Comparison of ENCODE assay signal across 16 mouse cellular contexts in the genomic region with DNA sequence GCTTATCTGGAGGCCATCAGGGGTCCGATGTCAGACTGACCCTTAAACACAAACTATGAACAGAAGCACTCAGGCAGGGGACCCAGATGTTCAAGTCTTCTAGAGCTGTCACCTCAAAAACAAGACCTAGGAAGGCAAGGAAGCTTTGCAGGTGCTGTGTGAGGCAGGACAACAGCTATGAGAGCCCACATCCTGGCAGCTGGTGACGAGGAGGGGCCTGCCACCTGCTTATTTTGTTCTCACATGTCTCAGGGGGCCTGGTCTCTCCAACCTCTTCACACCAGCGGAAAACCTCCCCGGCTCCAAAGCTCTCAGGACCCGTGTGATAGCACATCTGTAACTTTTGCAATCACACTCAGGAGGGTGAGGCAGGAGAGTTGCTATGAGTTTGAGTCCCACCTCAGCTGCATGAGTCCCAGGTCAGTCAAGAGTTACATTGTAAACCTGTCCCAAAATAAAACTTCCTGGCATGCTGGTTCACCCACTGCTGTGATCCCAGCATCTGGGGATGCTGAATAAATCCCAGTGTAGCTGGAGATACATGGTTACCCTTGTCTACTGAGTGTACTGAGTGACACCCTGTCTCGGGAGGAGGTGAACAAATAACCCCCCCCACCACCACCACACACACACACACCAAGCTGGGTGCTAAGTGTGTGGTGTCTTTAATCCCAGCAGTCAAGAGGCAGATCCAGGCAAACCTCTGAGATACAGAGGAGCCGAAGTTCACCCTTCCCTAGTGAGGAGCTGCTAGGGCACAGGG. TPM values are rescaled to one million over a fixed set of nuclear protein-coding genes. Genes with fewer than 3 reads are reported as not detected.
A peak's percentile ranks its signal among the peaks of the same experiment; 100 is the strongest.
DNase-seq lines count a peak whose midpoint lies in the region; ATAC-seq and TF ChIP-seq lines count a peak whose summit lies in the region.
"Had no signal": no experiment of that assay in that cellular context is flagged by ENCODE, and none has a peak within 500 bp of the region (broad histone marks: within the 10 kb centered on the region; RNA-seq: fewer than 3 reads in every experiment).

No protein-coding gene starts in this region.

- peak; percentile 50 for ATAC-seq in inflammation-experienced regulatory T-cells, adult 6 months
- ATAC-seq in granulocyte monocyte progenitor cell, adult 5-6 weeks (replicated peaks; ENCODE audit: poor library complexity, severe bottlenecking), result no peak
- ATAC-seq: forebrain, embryonic 15.5 days had no signal

- DNase-seq in gastrocnemius, adult 2 months, result peak; percentile 23
- DNase-seq in gastrocnemius, postnatal 14 days, result no peak
- DNase-seq in A20 (ENCODE audit: low read depth, low spot score), result peak; percentile 93
- peak; percentile 59 to 74 for DNase-seq in spleen, postnatal 4 days (ENCODE audit: low spot score in 2 of 2)
- no peak for DNase-seq in kidney, adult 8-10 months
- DNase-seq in embryo, embryonic 10.5 days (ENCODE audit: low spot score), result no peak
- DNase-seq: adrenal gland, postnatal 25 days; cerebellum, adult 18-20 months; heart, adult 18-20 months; kidney, postnatal 10 days had no signal

- TF ChIP-seq CTCF in gastrocnemius, adult 2 months (IDR thresholded peaks at IDR 0.05), result no peak

- H3K4me3 ChIP-seq in gastrocnemius, adult 2 months, result no peak overlapping the region
- H3K4me3 ChIP-seq: embryonic facial prominence, embryonic 13.5 days; forebrain, embryonic 15.5 days; liver, embryonic 15.5 days; midbrain, embryonic 10.5 days had no signal

- no peak overlapping the region for H3K27ac ChIP-seq in gastrocnemius, adult 2 months
- H3K27ac ChIP-seq: embryonic facial prominence, embryonic 13.5 days; forebrain, embryonic 15.5 days; midbrain, embryonic 10.5 days had no signal

- intact Hi-C loops in gastrocnemius, adult 2 months (cut with DNase I), result no loop called here
- intact Hi-C loops in gastrocnemius, postnatal 14 days (cut with DNase I; ENCODE audit: low total_unique reads), result no loop called here

RNA-seq across cellular contexts. Expression of a gene that starts 4.6 kb away (rescaled TPM):
- under 1 TPM; 0.31 to 0.47 TPM for total RNA-seq in gastrocnemius, adult 2 months (2021)
- under 1 TPM; 0.64 to 0.75 TPM for total RNA-seq in gastrocnemius, postnatal 14 days (2021)
- polyA plus RNA-seq in inflammation-experienced regulatory T-cells, adult 6 months (2017; shearing (Covaris generic)), result 10 to 100 TPM; 43.8 to 60.5 (median 53.2) TPM
- total RNA-seq in granulocyte monocyte progenitor cell, adult 5-6 weeks (2014; fragmentation: Nextera tagmentation), result 11.0 and 15.7 TPM in 2 replicates
- total RNA-seq in granulocyte monocyte progenitor cell, adult 5-6 weeks (2017), result 2.9 and 6.1 TPM in 2 replicates

RNA-seq across cellular contexts. Expression of a gene that starts 14.3 kb away (rescaled TPM):
- total RNA-seq in gastrocnemius, adult 2 months (2021), result 1 to 10 TPM; 3.0 to 3.1 TPM
- total RNA-seq in gastrocnemius, postnatal 14 days (2021), result 1 to 10 TPM; 6.2 to 8.0 TPM
- polyA plus RNA-seq in inflammation-experienced regulatory T-cells, adult 6 months (2017; shearing (Covaris generic)), result 1 to 10 TPM; 1.1 to 8.5 (median 2.2) TPM
- 3.1 and 3.2 TPM in 2 replicates for total RNA-seq in granulocyte monocyte progenitor cell, adult 5-6 weeks (2014; fragmentation: Nextera tagmentation)
- total RNA-seq in granulocyte monocyte progenitor cell, adult 5-6 weeks (2017), result 1.6 and 3.9 TPM in 2 replicates

RNA-seq across cellular contexts. Expression of a gene that starts 22.3 kb away (rescaled TPM):
- 100 to 1,000 TPM; 199 to 214 TPM for total RNA-seq in gastrocnemius, adult 2 months (2021)
- 100 to 1,000 TPM; 281 to 311 TPM for total RNA-seq in gastrocnemius, postnatal 14 days (2021)
- 1 to 10 TPM; 1.5 to 2.7 (median 2.4) TPM for polyA plus RNA-seq in inflammation-experienced regulatory T-cells, adult 6 months (2017; shearing (Covaris generic))
- 0.71 and 4.5 TPM in 2 replicates for total RNA-seq in granulocyte monocyte progenitor cell, adult 5-6 weeks (2014; fragmentation: Nextera tagmentation)
- 0.56 and 0.77 TPM in 2 replicates for total RNA-seq in granulocyte monocyte progenitor cell, adult 5-6 weeks (2017)

RNA-seq across cellular contexts. Expression of a gene that starts 26.0 kb away (rescaled TPM):
- total RNA-seq in gastrocnemius, adult 2 months (2021), result 100 to 1,000 TPM; 404 to 490 TPM
- 100 to 1,000 TPM; 628 to 686 TPM for total RNA-seq in gastrocnemius, postnatal 14 days (2021)
- 1,000 to 10,000 TPM; 2,465 to 4,071 (median 3,234) TPM for polyA plus RNA-seq in inflammation-experienced regulatory T-cells, adult 6 months (2017; shearing (Covaris generic))
- 3,567 and 3,801 TPM in 2 replicates for total RNA-seq in granulocyte monocyte progenitor cell, adult 5-6 weeks (2014; fragmentation: Nextera tagmentation)
- 1,586 and 1,858 TPM in 2 replicates for total RNA-seq in granulocyte monocyte progenitor cell, adult 5-6 weeks (2017)

RNA-seq across cellular contexts. Expression of a gene that starts 52.7 kb away (rescaled TPM):
- under 1 TPM in 1 of 2 experiments, not detected in 1; 0.11 TPM for total RNA-seq in gastrocnemius, adult 2 months (2021)
- under 1 TPM; 0.07 to 0.29 TPM for total RNA-seq in gastrocnemius, postnatal 14 days (2021)
- polyA plus RNA-seq in inflammation-experienced regulatory T-cells, adult 6 months (2017; shearing (Covaris generic)), result under 1 TPM in 1 of 3 experiments, not detected in 2; 0.23 TPM
- not detected in 2 replicates for total RNA-seq in granulocyte monocyte progenitor cell, adult 5-6 weeks (2014; fragmentation: Nextera tagmentation)
- not detected in 2 replicates for total RNA-seq in granulocyte monocyte progenitor cell, adult 5-6 weeks (2017)

Comparison
In these comparisons a context has a peak if more than half of its experiments do, and no peak if none do; other contexts are left out.
1. DNase-seq: peak in gastrocnemius, adult 2 months (single experiment), A20 (single experiment) and spleen, postnatal 4 days (2 of 2); none in gastrocnemius, postnatal 14 days (single experiment), kidney, adult 8-10 months (0 of 2) and embryo, embryonic 10.5 days (single experiment).
2. RNA of a gene that starts 22.3 kb away (total RNA-seq): 281 to 311 TPM in gastrocnemius, postnatal 14 days and 199 to 214 TPM in gastrocnemius, adult 2 months; 0.56 to 4.5 TPM in granulocyte monocyte progenitor cell, adult 5-6 weeks; every median in the first group is over 10 times any median in the second.